In genomic region chr5:65838053-65838452, GRCm38 (mm10) we compare ENCODE assay signal across 29 mouse cellular contexts. TPM values are rescaled to one million over a fixed set of nuclear protein-coding genes. Genes with fewer than 3 reads are reported as not detected.
A peak's percentile ranks its signal among the peaks of the same experiment; 100 is the strongest.
DNase-seq lines count a peak whose midpoint lies in the region; ATAC-seq and TF ChIP-seq lines count a peak whose summit lies in the region.
"Had no signal": no experiment of that assay in that cellular context is flagged by ENCODE, and none has a peak within 500 bp of the region (broad histone marks: within the 10 kb centered on the region; RNA-seq: fewer than 3 reads in every experiment).

No protein-coding gene starts in this region.

- no peak overlapping the region for H3K27ac ChIP-seq in embryonic facial prominence, embryonic 11.5 days (replicated peaks; ENCODE audit: low read depth, low read length)
- H3K27ac ChIP-seq in embryonic facial prominence, embryonic 10.5 days (replicated peaks) = no peak overlapping the region
- no peak overlapping the region for H3K27ac ChIP-seq in kidney, postnatal 0 days
- H3K27ac ChIP-seq: embryonic facial prominence, embryonic 15.5 days; forebrain, embryonic 12.5 days; liver, embryonic 14.5 days; macrophage; neural tube, embryonic 15.5 days had no signal

- no peaks in the 10 kb centered on the region for H3K4me1 ChIP-seq in embryonic facial prominence, embryonic 11.5 days (ENCODE audit: control insufficient read depth, insufficient read depth, low read length)
- peaks cover 9% of the 10 kb centered on the region; the same call in 1 of the 2 replicates for H3K4me1 ChIP-seq in embryonic facial prominence, embryonic 10.5 days
- no peaks in the 10 kb centered on the region for H3K4me1 ChIP-seq in kidney, postnatal 0 days (replicated peaks; ENCODE audit: insufficient read depth, low read length)
- H3K4me1 ChIP-seq: embryonic facial prominence, embryonic 15.5 days; forebrain, embryonic 12.5 days had no signal

- no peak overlapping the region for H3K9ac ChIP-seq in embryonic facial prominence, embryonic 11.5 days (replicated peaks; ENCODE audit: low read length)
- H3K9ac ChIP-seq in kidney, postnatal 0 days (ENCODE audit: low read depth, low read length) = no peak overlapping the region
- H3K9ac ChIP-seq: embryonic facial prominence, embryonic 15.5 days; forebrain, embryonic 12.5 days; forebrain, postnatal 0 days; liver, embryonic 14.5 days; neural tube, embryonic 15.5 days had no signal

- H3K9me3 ChIP-seq in embryonic facial prominence, embryonic 11.5 days (replicated peaks; ENCODE audit: control insufficient read depth, low read length) = no peaks in the 10 kb centered on the region
- H3K9me3 ChIP-seq in embryonic facial prominence, embryonic 10.5 days = no peaks in the 10 kb centered on the region
- H3K9me3 ChIP-seq in kidney, postnatal 0 days (replicated peaks; ENCODE audit: low read length) = no peaks in the 10 kb centered on the region
- H3K9me3 ChIP-seq: embryonic facial prominence, embryonic 15.5 days; forebrain, embryonic 12.5 days; neural tube, embryonic 15.5 days had no signal

- no peaks in the 10 kb centered on the region for H3K36me3 ChIP-seq in embryonic facial prominence, embryonic 11.5 days (replicated peaks; ENCODE audit: control insufficient read depth, insufficient read depth, low read depth, low read length)
- peaks cover 7% of the 10 kb centered on the region; the same call in 1 of the 2 replicates for H3K36me3 ChIP-seq in embryonic facial prominence, embryonic 10.5 days (replicated peaks)
- no peaks in the 10 kb centered on the region for H3K36me3 ChIP-seq in kidney, postnatal 0 days (ENCODE audit: insufficient read depth, low read length)
- H3K36me3 ChIP-seq: embryonic facial prominence, embryonic 15.5 days; neural tube, embryonic 15.5 days had no signal

- 39% methylated on average over 6 of the region's 6 CpGs for WGBS in embryonic facial prominence, embryonic 11.5 days
- WGBS in embryonic facial prominence, embryonic 10.5 days = 64% methylated on average over 6 of the region's 6 CpGs
- 24% methylated on average over 6 of the region's 6 CpGs for WGBS in kidney, postnatal 0 days

- H3K27me3 ChIP-seq in embryonic facial prominence, embryonic 11.5 days (ENCODE audit: control insufficient read depth, insufficient read depth, low read length) = no peaks in the 10 kb centered on the region
- H3K27me3 ChIP-seq in embryonic facial prominence, embryonic 10.5 days (replicated peaks; ENCODE audit: low read depth, poor library complexity, severe bottlenecking) = no peaks in the 10 kb centered on the region
- H3K27me3 ChIP-seq in kidney, postnatal 0 days (ENCODE audit: insufficient read depth, low read length) = no peaks in the 10 kb centered on the region
- H3K27me3 ChIP-seq: CH12.LX; embryonic facial prominence, embryonic 15.5 days; forebrain, embryonic 12.5 days; neural tube, embryonic 15.5 days had no signal

- H3K4me2 ChIP-seq in embryonic facial prominence, embryonic 11.5 days (ENCODE audit: low read depth, low read length) = no peak overlapping the region
- no peak overlapping the region for H3K4me2 ChIP-seq in kidney, postnatal 0 days (ENCODE audit: low read length)
- H3K4me2 ChIP-seq: embryonic facial prominence, embryonic 15.5 days; forebrain, embryonic 12.5 days; neural tube, embryonic 15.5 days had no signal

- no peak for ATAC-seq in embryonic facial prominence, embryonic 11.5 days (replicated peaks; ENCODE audit: insufficient number of reproducible peaks, low FRiP score, low TSS enrichment, low read depth)
- peak; percentile 73 for ATAC-seq in kidney, postnatal 0 days (replicated peaks; ENCODE audit: low FRiP score, low read depth)
- ATAC-seq: forebrain, postnatal 0 days; hindbrain, embryonic 16.5 days had no signal

- no peak for TF ChIP-seq CTCF in kidney, postnatal 0 days (IDR thresholded peaks at IDR 0.05; ENCODE audit: low read depth)

- no peak overlapping the region for H3K4me3 ChIP-seq in embryonic facial prominence, embryonic 11.5 days (ENCODE audit: low read depth, low read length)
- H3K4me3 ChIP-seq in embryonic facial prominence, embryonic 10.5 days = no peak overlapping the region
- H3K4me3 ChIP-seq in kidney, postnatal 0 days (replicated peaks; ENCODE audit: low read depth, low read length) = no peak overlapping the region
- H3K4me3 ChIP-seq: embryonic facial prominence, embryonic 15.5 days; forebrain, embryonic 12.5 days; neural tube, embryonic 15.5 days had no signal

- peak; percentile 11 to 62 for DNase-seq in adrenal gland, adult (ENCODE audit: inconsistent age in 2 of 2, low spot score in 1 of 2)
- DNase-seq in adrenal gland, adult 18-20 months (ENCODE audit: low spot score in 2 of 2) = no peak
- DNase-seq in embryonic facial prominence, embryonic 11.5 days (ENCODE audit: low spot score) = peak; percentile 45
- no peak for DNase-seq in embryonic facial prominence, embryonic 10.5 days (ENCODE audit: low spot score)
- peak; percentile 85 for DNase-seq in kidney, postnatal 0 days (ENCODE audit: low spot score)
- DNase-seq in kidney, adult 11 months = no peak
- no peak for DNase-seq in neural tube, embryonic 10.5 days (ENCODE audit: extremely low spot score, low spot score)
- DNase-seq: cerebellum, adult 2 months; cerebellum, postnatal 14 days; forebrain, postnatal 0 days; heart, postnatal 14 days; kidney, adult 8-10 months; layer of hippocampus, postnatal 36 days; left cerebral cortex, postnatal 4 days; liver; lung, adult 2 months; lung, postnatal 10 days; midbrain, embryonic 14.5 days; retina, postnatal 1 day; right cerebral cortex, postnatal 25 days; thymus, postnatal 14 days had no signal

RNA-seq across cellular contexts. Expression of gene Rhoh, which starts 23.0 kb away (rescaled TPM):
- total RNA-seq in adrenal gland, adult 18-20 months (2021) = under 1 TPM; 0.23 to 0.54 TPM
- polyA plus RNA-seq in embryonic facial prominence, embryonic 11.5 days (2014; fragmentation: Nextera tagmentation; extraction: Ambion mirVana) = 0.15 and 0.25 TPM in 2 replicates
- 0.34 and 0.44 TPM in 2 replicates for polyA plus RNA-seq in embryonic facial prominence, embryonic 10.5 days (2016; fragmentation: Nextera tagmentation; extraction: Ambion mirVana)
- 0.48 and 0.50 TPM in 2 replicates for polyA plus RNA-seq in kidney, postnatal 0 days (2015; fragmentation: Nextera tagmentation; extraction: Ambion mirVana)
- polyA plus RNA-seq: C2C12 had no signal

Comparison
In these comparisons a context has a peak if more than half of its experiments do, and no peak if none do; other contexts are left out.
1. DNase-seq: peak in adrenal gland, adult (2 of 2), embryonic facial prominence, embryonic 11.5 days (single experiment) and kidney, postnatal 0 days (single experiment); none in adrenal gland, adult 18-20 months (0 of 2), embryonic facial prominence, embryonic 10.5 days (single experiment), kidney, adult 11 months (single experiment) and neural tube, embryonic 10.5 days (single experiment).